Mouse (Mus musculus) C2C12 (cell line): ENCODE measurements around the gene Nwd2.

Experiments
- CTCF ChIP-seq: IDR thresholded peaks from one replicate; pipeline ENCODE4 v1.5.1; 2011; ENCODE audit not compliant: control insufficient read depth, insufficient read depth, insufficient read length
- FOSL1 ChIP-seq: IDR thresholded peaks from one replicate; pipeline ENCODE4 v1.8.0; 2011; ENCODE audit warnings: mild to moderate bottlenecking, low read length; ENCODE audit not compliant: poor library complexity, insufficient read depth, severe bottlenecking
- MAX ChIP-seq: IDR thresholded peaks from one replicate; pipeline ENCODE4 v1.6.1; 2011; ENCODE audit warnings: mild to moderate bottlenecking, control low read depth
- MYOG ChIP-seq: IDR thresholded peaks from one replicate; pipeline ENCODE4 v1.6.1; 2011; ENCODE audit not compliant: control insufficient read depth, insufficient read length; ENCODE audit errors: extremely low read depth
- USF1 ChIP-seq: IDR thresholded peaks from one replicate; pipeline ENCODE4 v1.6.1; 2011; ENCODE audit warnings: low read depth, mild to moderate bottlenecking, control low read depth, moderate library complexity

DNA sequence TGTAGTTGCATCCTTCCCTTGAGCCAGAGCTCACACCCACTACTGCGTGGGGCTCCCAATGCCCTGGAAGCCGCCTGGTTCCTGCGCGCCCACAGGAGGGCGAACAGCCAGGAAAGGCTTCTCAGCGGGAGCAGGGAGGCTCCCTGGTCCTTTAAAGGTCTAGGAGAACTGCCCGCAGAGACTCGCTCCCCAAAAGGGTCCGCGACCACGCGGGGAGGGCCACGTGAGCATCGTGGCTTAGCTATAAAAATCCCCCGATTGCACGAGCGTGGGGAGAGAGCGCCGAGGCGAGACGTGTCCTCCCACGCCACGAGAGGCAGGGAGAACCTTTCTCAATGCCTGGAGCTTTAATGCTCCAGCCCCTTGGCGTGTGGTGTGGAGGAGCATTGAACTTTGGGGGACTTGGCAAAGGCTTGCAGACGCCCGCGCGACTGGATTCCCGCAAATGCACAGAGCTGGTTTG is at the start of gene Nwd2:
- TF ChIP-seq USF1 (no peak), CTCF (no peak), FOSL1 (no peak), MAX (no peak), MYOG (no peak)
